Mouse (Mus musculus) ES-CJ7 (cell line): ENCODE data around the gene Rab11fip4.

Source experiments
- DNase-seq: peaks from one replicate; pipeline ENCODE4 v3.0.0; 2011; ENCODE audit warnings: low read depth, low spot score

Gene Rab11fip4

DNA sequence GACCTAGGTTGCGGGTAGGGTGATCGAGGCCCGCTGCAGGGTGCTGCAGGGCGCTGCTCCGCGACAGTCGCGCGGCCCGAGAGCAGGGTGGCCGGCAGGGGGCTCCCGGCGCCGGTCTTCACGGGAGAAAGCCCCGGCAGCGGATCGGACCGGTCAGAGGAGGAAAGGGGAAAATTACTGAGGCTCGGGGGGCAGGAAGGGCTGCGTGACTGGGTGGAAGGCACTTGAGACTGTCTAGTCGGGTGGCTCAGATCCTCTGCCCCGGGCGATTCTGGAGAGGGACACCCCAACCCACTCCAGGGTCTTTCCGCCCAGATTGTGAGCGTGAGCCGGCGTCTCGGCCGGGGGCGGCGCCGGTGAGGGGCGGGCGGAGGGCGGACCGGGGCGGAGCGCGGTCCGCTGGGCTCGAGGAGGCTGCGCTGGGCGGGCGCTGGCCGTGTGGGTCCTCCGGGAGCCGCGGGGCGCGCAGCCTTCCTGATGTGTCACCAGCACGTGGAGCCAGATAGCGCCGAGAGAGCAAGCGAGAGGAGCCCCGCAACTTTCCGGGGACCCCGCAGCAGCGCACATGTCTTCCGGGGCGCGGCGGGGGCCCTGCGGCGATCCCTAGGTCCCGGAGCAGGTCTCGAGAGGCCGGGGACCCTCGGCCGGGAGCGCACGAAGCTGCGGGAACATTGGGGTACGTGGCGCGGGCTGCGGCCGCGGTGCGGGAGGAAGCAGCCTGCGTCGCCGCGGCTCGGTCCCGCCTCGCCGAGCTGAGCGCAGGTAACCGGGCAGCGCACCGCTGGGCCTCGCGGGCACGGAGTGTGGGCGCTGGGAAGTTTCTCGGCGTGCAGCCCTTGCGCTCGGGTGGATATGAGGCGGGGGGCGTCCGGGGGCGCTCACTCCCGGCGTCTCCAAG, 120.1 kb downstream of the Rab11fip4 start:
- peak; percentile 63 for DNase-seq

DNA sequence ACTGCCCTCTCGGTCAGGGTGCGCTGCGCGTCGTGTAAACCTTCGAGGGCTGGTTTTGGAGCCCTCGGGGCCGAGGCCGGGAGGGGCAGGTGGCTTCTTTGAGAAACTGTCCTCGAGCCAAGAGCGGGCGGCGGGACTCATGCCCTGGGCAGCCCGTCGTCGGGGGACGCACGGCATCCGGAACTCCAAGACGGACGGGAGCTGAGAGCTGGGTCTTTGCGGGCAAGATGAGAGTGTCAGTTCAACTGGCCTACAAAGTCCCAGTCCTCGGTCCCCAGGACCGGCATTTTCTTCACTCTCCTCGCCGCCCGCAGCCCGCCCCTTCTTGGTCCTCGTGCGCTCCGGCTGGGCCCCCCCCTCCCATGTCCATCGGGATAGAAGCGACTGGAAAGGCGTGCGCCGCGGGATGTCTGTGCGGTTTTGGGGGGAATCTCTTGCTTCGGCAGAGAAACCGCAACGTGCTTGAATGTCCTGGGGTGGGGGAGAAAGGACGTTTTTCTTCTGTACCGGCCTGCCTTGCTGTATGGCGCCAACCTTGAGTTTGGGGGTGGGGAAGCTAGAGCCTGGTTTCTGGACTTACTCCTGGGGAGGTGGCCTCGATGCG, 120.9 kb downstream of the Rab11fip4 start:
- DNase-seq = no peak

DNA sequence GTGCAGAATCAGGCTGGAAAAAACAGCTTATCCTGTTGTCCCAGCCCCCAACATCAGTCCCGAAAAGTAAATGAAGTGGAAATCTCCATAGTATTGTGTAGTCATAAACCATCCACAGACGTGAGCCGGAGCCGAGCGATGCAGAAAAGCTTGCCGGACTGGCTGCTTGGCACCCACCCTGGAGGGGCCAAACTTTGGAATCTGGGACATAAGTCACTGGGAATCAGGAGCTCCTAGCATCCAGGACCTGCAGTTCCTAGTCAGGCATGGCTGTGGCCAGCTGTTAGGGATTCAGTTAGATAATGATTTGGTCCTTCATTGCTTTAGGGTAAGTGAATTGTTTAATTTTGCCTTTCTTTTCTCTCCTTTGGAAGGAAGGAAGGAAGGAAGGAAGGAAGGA, 122.2 kb downstream of the Rab11fip4 start:
- no peak for DNase-seq

DNA sequence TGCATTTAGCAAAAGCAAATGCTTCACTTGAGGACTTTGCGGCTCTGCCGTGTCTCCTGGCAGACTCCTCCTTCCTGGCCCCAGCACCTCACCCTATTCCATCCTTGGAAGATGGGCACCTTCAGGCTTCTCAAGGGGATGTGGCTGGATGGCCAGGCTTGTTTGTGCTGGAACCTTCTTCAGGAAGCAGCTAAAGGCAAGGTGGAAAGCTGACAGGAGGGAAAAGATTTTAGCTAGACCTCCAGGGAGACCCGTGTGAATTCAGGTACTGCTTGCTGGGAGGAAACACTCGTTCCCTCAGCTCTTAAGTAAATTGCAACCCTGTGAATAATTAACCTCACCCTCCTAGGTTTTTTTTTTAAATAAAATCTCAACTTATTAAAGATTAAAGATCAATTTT, 122.7 kb downstream of the Rab11fip4 start:
- DNase-seq = no peak

DNA sequence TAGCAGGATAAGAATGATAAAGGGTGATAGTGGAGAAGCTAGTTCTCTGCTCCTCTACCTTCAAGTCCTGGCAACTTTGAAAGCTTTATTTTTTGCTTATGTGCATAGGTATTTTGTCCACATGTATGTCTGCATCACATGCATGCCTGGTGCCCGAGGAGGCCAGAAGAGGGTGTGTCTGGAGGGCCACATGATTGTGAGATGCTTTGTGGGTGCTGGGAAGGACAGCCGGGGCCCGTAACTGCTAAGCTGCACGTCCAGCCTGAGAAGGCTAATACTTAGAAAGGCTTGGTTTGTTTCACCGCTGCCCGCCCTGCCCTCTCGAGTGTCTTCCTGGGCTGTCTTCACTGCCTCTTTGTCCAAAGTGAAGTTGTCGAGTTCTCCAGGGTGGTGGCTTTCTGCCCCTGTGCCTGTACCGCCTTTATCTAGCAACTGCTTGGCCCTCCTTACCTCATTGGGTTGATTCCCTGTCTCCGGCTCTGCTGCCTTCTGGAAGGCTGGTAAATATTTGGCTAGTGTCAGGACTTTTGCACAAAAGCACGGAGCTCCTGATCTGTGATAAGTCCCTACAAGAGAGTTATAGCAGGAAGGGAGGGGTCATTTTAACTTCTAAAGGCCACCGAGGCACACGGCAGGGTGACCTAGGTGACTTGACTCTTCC, 123.2 kb downstream of the Rab11fip4 start:
- no peak for DNase-seq

DNA sequence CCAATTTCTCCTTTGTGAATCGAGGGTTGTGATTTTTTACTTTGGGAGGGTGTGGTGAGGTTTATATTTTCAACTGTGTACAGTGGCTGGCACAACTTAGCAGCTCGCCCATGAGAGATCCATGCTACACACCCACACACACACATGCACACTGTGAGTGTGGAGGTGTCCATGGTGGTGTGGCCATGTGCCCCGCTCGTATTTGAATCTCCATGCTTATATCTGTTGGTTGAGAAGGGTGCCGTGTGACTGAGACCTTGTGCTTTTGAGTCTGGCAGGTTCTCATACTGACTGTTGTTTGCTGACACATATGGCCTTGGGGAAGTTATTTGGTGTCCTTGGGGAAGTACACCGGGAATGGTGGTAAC, 123.7 kb downstream of the Rab11fip4 start:
- no peak for DNase-seq

DNA sequence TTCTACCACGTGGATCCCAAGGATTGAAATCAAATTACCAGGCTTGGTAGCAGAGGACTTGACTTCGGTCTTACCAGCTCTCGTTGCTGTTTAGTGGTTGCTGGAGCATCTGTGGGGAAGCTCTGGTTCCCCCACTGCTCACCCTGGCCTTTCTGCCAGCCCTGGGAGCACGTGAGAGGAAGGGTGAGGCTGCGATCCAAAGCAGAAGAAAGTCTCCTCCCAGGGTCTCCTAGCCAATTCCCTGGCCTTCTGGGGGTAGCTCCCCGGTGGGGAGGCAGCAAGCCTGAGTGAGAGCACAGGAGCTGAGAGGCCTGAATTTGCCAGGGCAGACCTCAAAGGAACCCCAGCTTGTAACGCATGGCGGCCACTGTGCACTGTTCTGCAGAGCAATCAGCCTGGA, 124.3 kb downstream of the Rab11fip4 start:
- no peak for DNase-seq

DNA sequence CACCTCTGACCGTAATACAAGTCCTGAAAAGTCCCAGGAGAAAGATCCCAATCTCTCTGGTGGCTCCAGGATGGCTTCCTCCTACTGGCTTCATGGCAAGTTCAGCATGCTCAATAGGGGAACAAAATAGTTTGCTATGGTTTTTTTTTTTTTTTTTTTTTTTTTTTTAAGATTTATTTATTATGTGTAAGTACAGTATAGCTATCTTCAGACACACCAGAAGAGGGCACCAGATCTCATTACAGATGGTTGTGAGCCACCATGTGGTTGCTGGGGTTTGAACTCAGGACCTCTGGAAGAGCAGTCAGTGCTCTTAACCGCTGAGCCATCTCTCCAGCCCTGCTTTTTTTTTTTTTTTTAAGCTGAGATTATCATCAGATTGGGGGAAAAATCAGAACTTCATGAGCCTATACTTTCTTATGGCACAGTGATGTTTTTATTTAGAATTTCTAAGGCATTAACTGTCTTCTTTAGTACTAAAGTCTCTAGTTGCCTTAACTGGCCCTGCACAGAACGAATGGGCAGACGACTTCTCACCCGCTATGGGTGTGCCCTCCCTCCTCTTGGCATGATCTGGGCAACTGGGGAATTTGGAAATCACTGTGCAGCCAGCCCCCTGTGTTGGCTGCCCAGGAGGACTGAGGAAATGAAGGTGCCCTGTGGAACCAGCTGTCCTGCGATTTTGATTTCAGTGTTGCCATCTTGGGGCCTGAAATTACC, 124.9 kb downstream of the Rab11fip4 start:
- no peak for DNase-seq

DNA sequence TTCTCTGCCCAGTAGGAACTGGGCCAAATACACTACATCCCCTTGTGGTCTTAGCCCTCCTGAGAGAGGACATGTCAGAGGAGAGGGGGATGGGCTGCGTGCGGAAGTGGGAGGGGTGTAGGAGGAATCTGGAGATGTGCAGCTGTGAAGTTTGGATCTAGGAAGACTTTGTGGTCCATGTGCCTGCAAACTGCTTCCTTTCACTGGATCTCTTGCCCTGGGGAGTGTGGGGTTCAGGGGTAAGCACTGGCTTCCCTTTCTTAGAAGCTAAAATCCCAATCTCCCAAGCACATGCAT, 125.4 kb downstream of the Rab11fip4 start:
- DNase-seq = peak; percentile 47

DNA sequence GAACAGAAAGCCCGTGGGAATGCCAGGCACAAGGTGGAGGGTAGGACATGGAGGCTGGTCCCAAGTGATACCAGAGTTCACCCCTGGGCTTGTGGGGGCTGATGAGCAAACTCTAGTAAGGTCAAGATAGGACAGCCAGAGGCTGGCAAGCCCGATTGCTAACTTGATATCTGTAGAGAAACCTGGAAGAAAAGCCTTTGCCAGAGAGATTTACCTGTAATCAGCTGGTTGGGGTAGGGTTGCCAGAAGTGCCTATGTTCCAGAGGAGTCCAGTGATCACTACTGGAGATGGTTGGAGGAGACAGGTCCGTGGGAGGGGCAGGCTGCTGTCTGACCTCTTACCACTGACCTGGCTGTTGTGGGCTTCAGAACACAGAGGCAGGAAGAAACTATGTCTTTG, 126.3 kb downstream of the Rab11fip4 start:
- no peak for DNase-seq

DNA sequence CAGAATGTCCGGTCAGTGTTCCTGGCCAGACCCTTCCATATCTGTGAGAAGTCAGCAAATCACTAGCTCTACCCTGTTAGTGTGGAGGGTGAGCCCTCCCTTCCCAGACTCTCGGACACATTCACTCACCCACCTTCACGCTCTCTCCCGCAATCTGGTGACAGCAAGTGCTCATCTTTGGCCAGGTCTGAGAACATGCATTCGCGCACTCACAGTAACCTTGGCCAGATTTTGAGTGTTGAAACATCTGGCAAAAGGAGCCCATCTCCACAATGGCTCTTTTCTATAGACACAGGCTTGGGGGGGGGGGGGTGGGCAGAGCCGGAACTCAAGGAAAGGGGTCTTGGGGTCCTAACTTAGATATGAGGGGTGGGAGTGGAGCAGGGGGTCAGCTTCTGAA, 126.8 kb downstream of the Rab11fip4 start:
- no peak for DNase-seq

DNA sequence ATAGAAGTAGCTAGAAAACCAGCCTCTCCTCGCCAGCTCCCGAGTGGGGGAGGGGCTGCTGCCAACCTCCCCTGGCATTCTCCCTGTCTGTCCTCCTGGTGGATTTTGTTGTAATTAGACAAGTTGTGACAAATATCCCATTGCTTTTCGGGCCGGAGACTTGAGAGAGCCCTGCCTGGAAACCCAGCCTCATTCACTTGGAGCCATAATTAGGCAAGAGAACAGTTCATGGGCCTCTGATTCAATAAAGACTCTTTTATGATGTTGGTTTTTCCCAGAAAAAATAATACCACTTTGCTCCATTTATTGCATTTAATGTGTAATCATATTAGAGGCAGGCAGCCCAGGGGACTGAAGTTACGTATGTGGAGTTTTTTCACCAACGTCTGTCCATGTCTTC, 127.2 kb downstream of the Rab11fip4 start:
- no peak for DNase-seq

DNA sequence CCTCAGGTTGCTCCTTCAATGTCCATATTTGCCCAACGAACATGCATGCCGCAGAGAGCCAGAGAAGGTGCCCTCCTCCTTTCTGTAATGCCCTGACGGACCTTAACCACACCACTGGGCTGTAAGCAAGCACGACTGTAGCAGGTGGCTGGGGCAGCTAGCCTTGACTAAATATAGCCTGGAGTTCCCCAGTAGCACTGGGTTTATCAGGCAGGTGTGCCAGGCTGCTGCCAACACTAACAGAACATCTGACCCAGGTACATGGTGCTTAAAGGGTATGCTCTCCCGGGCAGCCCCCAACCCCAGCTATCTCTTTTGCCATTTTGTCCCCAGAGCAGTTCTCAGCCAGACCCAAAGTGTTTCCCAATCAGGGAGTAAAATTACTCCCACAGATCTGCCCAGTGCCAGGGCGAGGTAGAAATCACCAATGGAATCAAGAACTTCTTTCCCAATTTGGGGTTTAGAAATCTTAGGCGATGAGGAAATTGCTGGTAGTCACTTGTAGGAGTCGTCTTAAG, 127.9 kb downstream of the Rab11fip4 start:
- no peak for DNase-seq

DNA sequence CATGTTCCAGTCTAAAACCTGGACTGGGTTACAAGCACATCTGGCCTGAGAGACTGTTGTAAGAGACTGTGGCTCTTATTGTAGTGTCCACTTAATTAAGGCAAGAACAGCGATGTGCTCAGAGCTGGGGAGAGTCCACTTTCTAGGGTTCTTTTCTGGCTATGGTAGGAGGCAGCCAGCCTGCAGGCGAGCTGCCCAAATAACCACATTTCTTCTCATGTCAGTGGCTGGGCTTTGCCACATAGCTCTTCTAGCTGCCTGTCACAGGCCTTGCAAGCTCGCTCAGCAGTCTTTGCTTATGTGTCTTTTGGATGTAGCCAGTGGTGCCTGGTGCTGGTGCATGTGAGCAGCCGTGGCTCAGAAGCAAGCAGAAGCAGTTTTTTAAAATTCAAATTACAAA, 129.7 kb downstream of the Rab11fip4 start:
- DNase-seq = no peak

DNA sequence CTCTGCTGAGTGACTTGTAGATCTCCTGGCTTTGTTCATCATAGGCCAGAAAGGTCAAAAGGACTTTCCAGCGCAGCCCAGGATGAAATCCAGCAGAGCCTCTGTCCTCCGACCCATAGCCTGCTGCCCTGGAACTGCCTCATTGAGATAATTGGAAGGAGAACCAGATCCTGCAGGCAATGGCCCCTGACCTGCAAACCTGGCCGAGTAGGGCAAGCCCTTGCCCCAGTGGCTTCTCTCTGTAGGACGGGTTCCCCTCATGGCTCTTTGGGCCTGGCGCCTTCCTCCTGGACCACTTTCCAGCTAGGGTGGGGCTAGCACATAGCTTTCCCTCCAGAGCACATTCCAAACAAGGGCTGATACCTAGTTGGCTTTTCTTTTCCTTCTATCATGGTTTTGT, 131.8 kb downstream of the Rab11fip4 start:
- DNase-seq = no peak

DNA sequence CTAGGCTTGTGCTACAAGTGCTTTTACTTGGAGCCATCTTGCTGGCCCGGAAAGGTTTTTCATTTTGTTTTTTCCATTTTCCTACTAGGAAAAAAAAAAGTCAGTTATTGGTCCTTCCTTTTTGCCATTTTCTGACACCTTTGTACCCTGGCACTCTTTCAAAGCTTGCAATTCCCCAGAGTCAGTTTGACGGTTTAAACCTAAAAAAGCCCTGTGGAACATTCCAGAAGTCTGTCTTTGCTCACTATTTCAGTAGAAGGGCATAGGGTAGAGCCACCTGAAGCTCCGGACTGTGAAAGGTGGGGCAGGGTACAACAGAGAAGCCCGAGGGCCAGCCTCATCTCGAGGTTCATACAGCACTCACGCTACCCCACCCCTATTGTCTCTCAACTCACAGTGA, 134.0 kb downstream of the Rab11fip4 start:
- DNase-seq = no peak

DNA sequence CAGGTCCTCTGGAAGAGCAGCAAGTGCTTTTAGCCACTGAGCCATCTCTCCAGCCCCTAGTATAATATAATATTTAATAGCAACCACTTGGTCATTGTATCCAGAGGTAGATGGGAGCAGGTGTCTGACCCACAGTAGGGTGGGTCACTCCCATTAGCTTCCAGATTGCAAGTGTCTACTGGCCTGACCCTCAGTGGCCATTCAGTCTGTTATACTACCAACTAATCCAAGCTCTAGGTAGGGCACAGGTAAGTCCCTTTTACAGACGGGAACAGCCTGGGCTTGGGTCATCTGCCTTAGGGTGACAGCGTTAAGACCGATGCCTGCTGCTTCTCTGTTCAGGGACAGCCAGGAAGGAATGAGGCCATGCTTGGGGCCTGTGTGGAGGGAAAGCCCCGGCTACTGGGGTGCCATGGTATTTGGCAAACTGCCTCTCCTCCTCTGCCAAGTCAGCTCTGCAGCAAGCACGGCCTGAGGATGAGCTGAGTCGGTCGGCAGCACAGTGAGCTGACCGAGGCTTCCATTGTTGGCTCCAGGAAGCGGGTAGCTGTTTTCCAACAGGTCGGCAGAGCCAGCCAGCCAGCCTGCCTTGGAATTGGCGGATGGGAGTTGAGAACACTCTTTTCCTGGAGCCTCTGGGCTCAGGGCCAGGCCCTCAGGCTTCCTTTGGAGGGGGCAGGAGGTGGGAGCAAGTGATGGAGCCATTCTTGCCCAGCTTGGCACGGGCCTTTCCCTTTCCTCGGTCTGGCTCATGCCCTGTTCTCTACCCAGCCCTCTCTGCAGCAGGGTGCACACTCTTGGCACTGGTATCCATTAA, 138.4 kb downstream of the Rab11fip4 start:
- DNase-seq = no peak

DNA sequence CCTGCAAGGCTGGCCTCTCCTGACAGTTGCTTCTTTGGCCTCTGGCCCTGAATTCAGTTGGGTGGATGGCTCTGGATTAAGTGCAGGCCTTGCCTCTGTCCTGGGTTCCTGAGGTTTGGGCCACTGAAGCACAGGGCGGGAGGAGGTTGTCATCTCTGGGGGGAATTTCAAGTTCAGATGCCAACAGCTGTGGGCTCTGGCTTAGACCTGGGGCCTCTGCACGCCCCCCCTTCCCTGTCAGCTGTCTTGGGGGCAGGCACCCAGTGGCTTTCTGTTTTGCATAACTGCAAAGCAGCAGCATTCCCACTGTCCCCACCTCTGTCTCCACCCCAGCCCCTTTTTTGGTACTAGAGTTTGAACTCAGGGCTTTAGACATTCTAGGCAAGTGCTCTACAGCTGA, 139.4 kb downstream of the Rab11fip4 start:
- DNase-seq = no peak

DNA sequence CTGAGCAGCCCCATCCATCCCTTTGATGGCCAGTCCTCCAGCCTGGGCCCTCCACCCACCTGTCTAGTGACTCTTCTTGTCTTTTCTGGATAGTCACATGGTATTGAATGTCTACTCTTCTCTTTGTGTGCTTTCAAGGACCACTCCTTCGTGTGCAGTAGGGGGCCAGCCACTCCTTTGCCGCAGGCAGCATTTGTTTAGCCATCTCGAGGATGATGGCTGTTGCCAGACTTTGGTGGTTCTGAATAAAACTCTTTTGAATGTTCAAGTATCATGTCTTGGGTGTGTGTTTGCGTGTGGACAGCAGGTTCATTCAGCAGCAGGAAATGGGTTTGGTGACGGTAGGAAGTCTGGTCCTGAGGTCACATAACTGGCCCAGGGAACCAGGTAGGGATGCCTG, 140.5 kb downstream of the Rab11fip4 start:
- DNase-seq = peak; percentile 74

DNA sequence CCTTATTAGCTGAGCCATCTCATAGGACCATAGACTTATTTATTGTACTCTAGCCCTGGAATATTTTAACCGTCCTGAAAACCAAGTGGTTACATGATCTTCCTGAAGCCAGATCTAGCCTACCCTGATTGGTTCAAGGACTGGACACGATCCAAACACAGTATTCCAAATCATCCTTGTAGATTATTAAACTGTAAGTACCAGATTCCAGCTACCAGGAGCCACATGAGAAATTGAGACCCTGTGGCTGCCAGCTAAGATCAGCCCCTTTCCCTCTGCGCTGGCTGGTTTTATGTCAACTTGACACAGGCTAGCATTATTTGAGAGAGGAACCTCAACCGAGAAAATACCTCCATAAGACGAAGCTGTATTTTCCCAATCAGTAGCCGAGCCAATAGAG, 142.0 kb downstream of the Rab11fip4 start:
- no peak for DNase-seq
